Mouse (Mus musculus): ENCODE data around the gene Gm45713.

GRCm38 (mm10) chr7:45147267-45147666, 11.2 kb upstream of the Gm45713 start:
- TF ChIP-seq POLR2A (IDR thresholded peaks at IDR 0.05; ENCODE audit: insufficient read depth, low read depth, low read length) (no peak), CTCF (IDR thresholded peaks at IDR 0.05) (no peak), EP300 (IDR thresholded peaks at IDR 0.05; ENCODE audit: insufficient read depth, low read depth, low read length) (no peak)
